Mouse (Mus musculus) embryonic facial prominence, embryonic 14.5 days (tissue): Measurements from ENCODE around the gene Sh3pxd2a. TPM values are rescaled to one million over a fixed set of nuclear protein-coding genes. Genes with fewer than 3 reads are reported as not detected.
A peak's percentile ranks its signal among the peaks of the same experiment; 100 is the strongest.

Experiments
- ATAC-seq: fragments of 200-750 bp; cut with Nextera tagmentation; 2 replicates; pipeline ENCODE4 v1.8.0; 2017; ENCODE audit warnings: low read depth, moderate number of reproducible peaks, moderate TSS enrichment
- DNase-seq: peaks from one replicate; pipeline ENCODE4 v3.0.0-alpha.2; 2015; ENCODE audit warnings: low spot score
- H3K27ac ChIP-seq: fragments of 300-500 bp; sonication (generic); replicated peaks from 2 replicates; pipeline ENCODE4 v1.5.1; 2014; ENCODE audit warnings: low read depth, mild to moderate bottlenecking, low read length, moderate library complexity
- H3K27me3 ChIP-seq: fragments of 300-500 bp; sonication (generic); replicated peaks from 2 replicates; pipeline ENCODE4 v1.6.1; 2014; ENCODE audit warnings: low read length; ENCODE audit not compliant: control insufficient read depth, insufficient read depth
- H3K36me3 ChIP-seq: fragments of 300-500 bp; sonication (generic); 2 replicates; pipeline ENCODE4 v1.6.1; 2014; ENCODE audit warnings: low read length, mixed read lengths; ENCODE audit not compliant: control insufficient read depth, insufficient read depth
- H3K4me1 ChIP-seq: fragments of 300-500 bp; sonication (generic); 2 replicates; pipeline ENCODE4 v1.6.1; 2014; ENCODE audit warnings: antibody characterized with exemption, low read length; ENCODE audit not compliant: control insufficient read depth, insufficient read depth
- H3K4me2 ChIP-seq: fragments of 300-500 bp; sonication (generic); 2 replicates; pipeline ENCODE4 v1.6.1; 2014; ENCODE audit warnings: low read depth, mild to moderate bottlenecking, low read length, moderate library complexity, mixed read lengths
- H3K4me3 ChIP-seq: fragments of 300-500 bp; sonication (generic); 2 replicates; pipeline ENCODE4 v1.5.1; 2014; ENCODE audit warnings: low read depth, mild to moderate bottlenecking, low read length
- H3K9ac ChIP-seq: fragments of 300-500 bp; sonication (generic); 2 replicates; pipeline ENCODE4 v1.6.1; 2014; ENCODE audit warnings: low read depth, mild to moderate bottlenecking, low read length, moderate library complexity, mixed read lengths
- H3K9me3 ChIP-seq: fragments of 300-500 bp; sonication (generic); 2 replicates; pipeline ENCODE4 v1.6.1; 2016; ENCODE audit warnings: low read length; ENCODE audit not compliant: control insufficient read depth
- WGBS: fragments of 180-500 bp; shearing (Covaris S2); extraction: QIAGEN DNeasy Blood & Tissue Kit; methylation state at CpG from one replicate; pipeline ENCODE4 v1.1.7; 2014; 5-methylcytosine and 5-hydroxymethylcytosine counted together
- polyA plus RNA-seq: library from polyadenylated mRNA; unstranded; fragments of >200 nt; fragmentation: Nextera tagmentation; extraction: Ambion mirVana; gene quantifications from 2 replicates; pipeline ENCODE4 v1.2.1, GENCODE M21; 2014

The Sh3pxd2a gene
- polyA plus RNA-seq, 1 experiment from 2014 or later = 20.3 TPM

GRCm38 (mm10) chr19:47463206-47463605 is 995 bp downstream of the Sh3pxd2a start:
- H3K9me3 ChIP-seq = no peaks in the 10 kb centered on the region
- under 1% methylated on average over 13 of the region's 13 CpGs for WGBS
- no peak for ATAC-seq
- no peaks in the 10 kb centered on the region for H3K27me3 ChIP-seq
- peak overlapping the region; percentile 77 for H3K4me2 ChIP-seq
- no peak for DNase-seq
- H3K36me3 ChIP-seq = no peaks in the 10 kb centered on the region; the same call in 1 of the 2 replicates
- H3K27ac ChIP-seq = peak overlapping the region; percentile 88; the same call in 1 of the 2 replicates
- H3K4me3 ChIP-seq = peak overlapping the region; percentile 81
- H3K4me1 ChIP-seq = peaks cover 27% of the 10 kb centered on the region
- peak overlapping the region; percentile 89 for H3K9ac ChIP-seq

- Histone ChIP-seq H3K9me3 (no peaks in the 10 kb centered on the region), H3K4me2 (peak overlapping the region; percentile 77), H3K4me1 (peaks cover 31% of the 10 kb centered on the region), H3K27ac (no peak overlapping the region), H3K27me3 (no peaks in the 10 kb centered on the region), H3K9ac (peak overlapping the region; percentile 89), H3K36me3 (no peaks in the 10 kb centered on the region; the same call in 1 of the 2 replicates), H3K4me3 (peak overlapping the region; percentile 81)
- ATAC-seq (no peak), DNase-seq (no peak)
- 15% methylated on average over 6 of the region's 6 CpGs for WGBS
Observed at GRCm38 (mm10) chr19:47462725-47463124, 1.5 kb downstream of the Sh3pxd2a start.

GRCm38 (mm10) chr19:47461838-47462237 is 2.4 kb downstream of the Sh3pxd2a start:
- H3K27me3 ChIP-seq = no peaks in the 10 kb centered on the region
- no peak for DNase-seq
- H3K4me1 ChIP-seq = peaks cover 32% of the 10 kb centered on the region
- H3K4me3 ChIP-seq = peak overlapping the region; percentile 81; the same call in 1 of the 2 replicates
- WGBS = 88% methylated on average over 3 of the region's 3 CpGs
- H3K9ac ChIP-seq = no peak overlapping the region
- no peak for ATAC-seq
- no peaks in the 10 kb centered on the region for H3K9me3 ChIP-seq
- peak overlapping the region; percentile 77 for H3K4me2 ChIP-seq
- H3K27ac ChIP-seq = no peak overlapping the region
- H3K36me3 ChIP-seq = no peaks in the 10 kb centered on the region; the same call in 1 of the 2 replicates

GRCm38 (mm10) chr19:47461386-47461785 is 2.8 kb downstream of the Sh3pxd2a start:
- ATAC-seq (no peak), DNase-seq (no peak)
- no peaks in the 10 kb centered on the region; the same call in 1 of the 2 replicates for H3K36me3 ChIP-seq
- no peak overlapping the region for H3K4me3 ChIP-seq
- peaks cover 35% of the 10 kb centered on the region for H3K4me1 ChIP-seq
- H3K4me2 ChIP-seq = 0 out of 2 replicates have a peak overlapping the region, but pooled peaks have one; percentile 77
- H3K27me3 ChIP-seq = no peaks in the 10 kb centered on the region
- H3K9ac ChIP-seq = no peak overlapping the region
- no peaks in the 10 kb centered on the region for H3K9me3 ChIP-seq
- WGBS = 65% methylated on average over 9 of the region's 9 CpGs
- H3K27ac ChIP-seq = no peak overlapping the region

- H3K9me3 ChIP-seq = no peaks in the 10 kb centered on the region
- peak overlapping the region; percentile 8; the same call in 1 of the 2 replicates for H3K4me2 ChIP-seq
- H3K27ac ChIP-seq = no peak overlapping the region
- H3K4me3 ChIP-seq = no peak overlapping the region
- H3K9ac ChIP-seq = no peak overlapping the region
- H3K36me3 ChIP-seq = no peaks in the 10 kb centered on the region; the same call in 1 of the 2 replicates
- peak; percentile 74 for DNase-seq
- WGBS = 55% methylated on average over 19 of the region's 19 CpGs
- no peak for ATAC-seq
- peaks cover 35% of the 10 kb centered on the region for H3K4me1 ChIP-seq
- no peaks in the 10 kb centered on the region for H3K27me3 ChIP-seq
Observed at GRCm38 (mm10) chr19:47460120-47460960, 3.9 kb downstream of the Sh3pxd2a start.

- Histone ChIP-seq H3K27me3 (no peaks in the 10 kb centered on the region), H3K4me1 (peaks cover 36% of the 10 kb centered on the region), H3K4me2 (no peak overlapping the region), H3K9me3 (no peaks in the 10 kb centered on the region), H3K27ac (no peak overlapping the region), H3K9ac (no peak overlapping the region), H3K36me3 (no peaks in the 10 kb centered on the region; the same call in 1 of the 2 replicates), H3K4me3 (no peak overlapping the region)
- no peak for ATAC-seq
- DNase-seq = no peak
- WGBS = 84% methylated on average over 5 of the region's 5 CpGs
Observed at GRCm38 (mm10) chr19:47459214-47459613, 5.0 kb downstream of the Sh3pxd2a start.

- Histone ChIP-seq H3K4me2 (no peak overlapping the region), H3K27me3 (no peaks in the 10 kb centered on the region), H3K36me3 (no peaks in the 10 kb centered on the region; the same call in 1 of the 2 replicates), H3K4me1 (peaks cover 42% of the 10 kb centered on the region), H3K9ac (no peak overlapping the region), H3K4me3 (no peak overlapping the region), H3K27ac (0 out of 2 replicates have a peak overlapping the region, but pooled peaks have one; percentile 11), H3K9me3 (no peaks in the 10 kb centered on the region)
- 55% methylated on average over 17 of the region's 17 CpGs for WGBS
- DNase-seq = no peak
- no peak for ATAC-seq
Observed at GRCm38 (mm10) chr19:47458504-47459161, 5.6 kb downstream of the Sh3pxd2a start.

- Histone ChIP-seq H3K4me2 (no peak overlapping the region), H3K9me3 (no peaks in the 10 kb centered on the region), H3K4me1 (peaks cover 43% of the 10 kb centered on the region), H3K4me3 (no peak overlapping the region), H3K27me3 (no peaks in the 10 kb centered on the region), H3K9ac (no peak overlapping the region), H3K27ac (peak overlapping the region; percentile 11; the same call in 1 of the 2 replicates), H3K36me3 (no peaks in the 10 kb centered on the region; the same call in 1 of the 2 replicates)
- WGBS = 65% methylated on average over 13 of the region's 13 CpGs
- DNase-seq (no peak), ATAC-seq (no peak)
Observed at GRCm38 (mm10) chr19:47457711-47458503, 6.3 kb downstream of the Sh3pxd2a start.
